Mouse (Mus musculus): ENCODE data around the gene Etv3. TPM values are rescaled to one million over a fixed set of nuclear protein-coding genes. Genes with fewer than 3 reads are reported as not detected.

Gene Etv3
- polyA plus RNA-seq, 1 experiment = 4.6 TPM

DNA sequence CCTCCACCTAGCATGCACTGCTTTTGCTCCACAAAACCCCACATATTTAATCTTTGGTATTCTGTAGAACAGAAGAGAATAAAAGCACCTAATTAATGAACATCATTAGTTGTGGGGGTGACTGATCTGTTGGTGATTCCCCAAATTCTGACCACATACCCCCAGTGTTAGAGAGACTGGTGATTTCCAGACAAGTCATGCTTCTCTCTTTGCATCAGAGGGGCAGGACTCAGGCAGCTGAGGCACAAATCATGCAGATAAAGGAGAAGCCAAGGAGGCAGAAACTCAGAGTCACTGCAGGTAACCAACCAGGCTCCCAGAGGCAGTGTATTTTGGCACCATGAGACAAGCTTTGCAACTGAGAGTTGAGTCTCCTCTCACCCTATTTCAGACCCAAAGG is 6.8 kb upstream of the Etv3 start:
- Histone ChIP-seq H3K27me3 (ENCODE audit: control insufficient read depth, insufficient read depth, insufficient read length) (peaks cover 32% of the 10 kb centered on the region), H3K36me3 (ENCODE audit: control insufficient read depth, insufficient read depth) (no peaks in the 10 kb centered on the region), H3K4me2 (ENCODE audit: low read depth) (no peak overlapping the region), H3K4me3 (no peak overlapping the region), H3ac (ENCODE audit: control insufficient read depth, insufficient read length) (no peak overlapping the region), H3K79me2 (ENCODE audit: control insufficient read depth, insufficient read depth) (no peaks in the 10 kb centered on the region)
- no peak for TF ChIP-seq USF1 (IDR thresholded peaks at IDR 0.05; ENCODE audit: low read depth)
- TF ChIP-seq E2F4 (IDR thresholded peaks at IDR 0.05; ENCODE audit: insufficient read depth) = no peak
- no peak for TF ChIP-seq MAX (IDR thresholded peaks at IDR 0.05; ENCODE audit: low read depth)
- TF ChIP-seq POLR2A (IDR thresholded peaks at IDR 0.05; ENCODE audit: insufficient read length, low read depth) = no peak
- TF ChIP-seq TCF3 (IDR thresholded peaks at IDR 0.05; ENCODE audit: insufficient read length, low read depth) = no peak

DNA sequence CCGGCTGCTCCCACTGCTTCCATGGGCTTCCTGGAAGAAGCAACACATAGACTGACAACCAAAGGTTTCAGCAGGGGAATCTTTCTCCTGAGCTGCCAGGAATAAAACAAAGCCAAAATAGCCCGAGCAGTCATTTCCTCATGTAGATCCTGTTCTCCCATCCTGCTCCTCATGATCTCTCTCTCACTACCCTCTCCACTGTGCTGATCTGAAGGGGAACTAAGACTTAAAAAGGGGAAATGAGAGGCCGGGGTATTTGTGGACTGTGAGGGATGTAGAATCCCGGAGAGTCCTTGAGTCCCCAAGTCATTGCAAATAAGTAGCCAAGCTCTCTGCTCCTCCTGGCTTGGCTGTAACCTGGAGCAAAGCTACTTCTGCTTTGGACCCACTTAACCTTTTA is 4.1 kb upstream of the Etv3 start:
- Histone ChIP-seq H3K79me2 (ENCODE audit: control insufficient read depth, insufficient read depth) (peaks cover 5% of the 10 kb centered on the region), H3K4me2 (ENCODE audit: low read depth) (no peak overlapping the region), H3K27me3 (ENCODE audit: control insufficient read depth, insufficient read depth, insufficient read length) (peaks cover 32% of the 10 kb centered on the region), H3K4me3 (no peak overlapping the region), H3K36me3 (ENCODE audit: control insufficient read depth, insufficient read depth) (no peaks in the 10 kb centered on the region), H3ac (ENCODE audit: control insufficient read depth, insufficient read length) (no peak overlapping the region)
- no peak for TF ChIP-seq POLR2AphosphoS2 (IDR thresholded peaks at IDR 0.05; ENCODE audit: insufficient read length, low read depth)
- TF ChIP-seq MYOD1 (IDR thresholded peaks at IDR 0.05; ENCODE audit: control insufficient read depth in 1 of 3, insufficient read length in 2 of 3, low read depth in 2 of 3) = no peak
- no peak for TF ChIP-seq E2F4 (IDR thresholded peaks at IDR 0.05; ENCODE audit: insufficient read depth)
- no peak for TF ChIP-seq MAX (IDR thresholded peaks at IDR 0.05; ENCODE audit: low read depth)
- no peak for TF ChIP-seq SRF (IDR thresholded peaks at IDR 0.05; ENCODE audit: control insufficient read depth, insufficient read length, low read depth)
- no peak for TF ChIP-seq TCF12 (IDR thresholded peaks at IDR 0.05; ENCODE audit: insufficient read depth, poor library complexity, severe bottlenecking)
- TF ChIP-seq MYOG (IDR thresholded peaks at IDR 0.05; ENCODE audit: control insufficient read depth in 1 of 3, insufficient read depth in 1 of 3, insufficient read length in 2 of 3, low read depth in 2 of 3) = no peak
- no peak for TF ChIP-seq TCF3 (IDR thresholded peaks at IDR 0.05; ENCODE audit: insufficient read length, low read depth)
- TF ChIP-seq CEBPB (IDR thresholded peaks at IDR 0.05; ENCODE audit: insufficient read depth, poor library complexity, severe bottlenecking) = no peak
- TF ChIP-seq USF1 (IDR thresholded peaks at IDR 0.05; ENCODE audit: low read depth) = no peak
- no peak for TF ChIP-seq POLR2A (IDR thresholded peaks at IDR 0.05; ENCODE audit: insufficient read length, low read depth)
- no peak for TF ChIP-seq REST (IDR thresholded peaks at IDR 0.05; ENCODE audit: insufficient read depth, insufficient read length)

DNA sequence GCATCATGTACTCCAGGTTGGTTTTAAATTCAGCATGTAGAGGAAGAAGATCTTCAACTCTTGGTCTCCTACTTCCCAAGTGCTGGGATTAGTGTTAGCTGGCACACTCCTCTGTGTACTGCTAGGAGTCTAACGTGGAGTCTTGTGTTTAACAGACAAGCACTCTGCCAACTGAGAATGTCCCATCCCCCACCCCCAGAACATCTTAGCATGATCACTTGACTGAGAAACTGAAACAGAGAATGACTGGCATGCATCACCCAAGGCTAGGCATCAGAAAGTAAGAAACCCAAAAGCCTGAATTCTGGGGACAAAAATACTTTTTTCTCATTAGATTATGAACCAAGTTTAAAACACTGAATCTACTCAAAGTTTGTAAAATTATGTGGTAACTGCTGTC is 3.4 kb upstream of the Etv3 start:
- H3K4me2 ChIP-seq (ENCODE audit: low read depth) = no peak overlapping the region
- TF ChIP-seq E2F4 (IDR thresholded peaks at IDR 0.05; ENCODE audit: insufficient read depth) (no peak), SRF (IDR thresholded peaks at IDR 0.05; ENCODE audit: control insufficient read depth, insufficient read length, low read depth) (no peak), TCF12 (IDR thresholded peaks at IDR 0.05; ENCODE audit: insufficient read depth, poor library complexity, severe bottlenecking) (no peak), POLR2AphosphoS2 (IDR thresholded peaks at IDR 0.05; ENCODE audit: insufficient read length, low read depth) (no peak), CEBPB (IDR thresholded peaks at IDR 0.05; ENCODE audit: insufficient read depth, poor library complexity, severe bottlenecking) (no peak), TCF3 (IDR thresholded peaks at IDR 0.05; ENCODE audit: insufficient read length, low read depth) (no peak), USF1 (IDR thresholded peaks at IDR 0.05; ENCODE audit: low read depth) (no peak), MYOD1 (IDR thresholded peaks at IDR 0.05; ENCODE audit: control insufficient read depth in 1 of 3, insufficient read length in 2 of 3, low read depth in 2 of 3) (no peak), REST (IDR thresholded peaks at IDR 0.05; ENCODE audit: insufficient read depth, insufficient read length) (no peak), POLR2A (IDR thresholded peaks at IDR 0.05; ENCODE audit: insufficient read length, low read depth) (no peak), MAX (IDR thresholded peaks at IDR 0.05; ENCODE audit: low read depth) (no peak), MYOG (IDR thresholded peaks at IDR 0.05; ENCODE audit: control insufficient read depth in 1 of 3, insufficient read depth in 1 of 3, insufficient read length in 2 of 3, low read depth in 2 of 3) (no peak)
- H3K79me2 ChIP-seq (ENCODE audit: control insufficient read depth, insufficient read depth) = peaks cover 12% of the 10 kb centered on the region
- H3ac ChIP-seq (ENCODE audit: control insufficient read depth, insufficient read length) = no peak overlapping the region
- H3K27me3 ChIP-seq (ENCODE audit: control insufficient read depth, insufficient read depth, insufficient read length) = peaks cover 32% of the 10 kb centered on the region
- no peaks in the 10 kb centered on the region for H3K36me3 ChIP-seq (ENCODE audit: control insufficient read depth, insufficient read depth)
- H3K4me3 ChIP-seq = no peak overlapping the region

DNA sequence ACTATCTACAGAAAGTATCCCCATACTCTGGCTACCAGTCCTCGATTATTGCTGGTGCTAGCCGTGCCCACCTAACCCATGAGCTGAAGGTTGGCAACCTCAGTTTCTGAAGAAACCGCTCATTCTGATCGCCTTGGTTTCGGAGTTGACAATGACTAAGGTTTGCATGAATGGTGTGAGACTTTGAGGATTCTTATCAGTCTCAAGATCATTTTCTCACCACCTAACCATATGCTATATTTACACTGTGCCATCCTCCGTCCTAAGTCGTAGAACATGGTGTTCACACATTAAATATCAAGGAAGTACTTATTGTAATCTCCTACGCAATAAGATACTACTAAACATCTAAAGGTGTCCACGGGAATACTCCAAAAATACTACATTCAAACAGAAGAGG is 1.5 kb upstream of the Etv3 start:
- TF ChIP-seq MYOG (IDR thresholded peaks at IDR 0.05; ENCODE audit: control insufficient read depth in 1 of 3, insufficient read depth in 1 of 3, insufficient read length in 2 of 3, low read depth in 2 of 3) = no peak
- TF ChIP-seq TCF3 (IDR thresholded peaks at IDR 0.05; ENCODE audit: insufficient read length, low read depth) = no peak
- TF ChIP-seq E2F4 (IDR thresholded peaks at IDR 0.05; ENCODE audit: insufficient read depth) = no peak
- no peak for TF ChIP-seq CEBPB (IDR thresholded peaks at IDR 0.05; ENCODE audit: insufficient read depth, poor library complexity, severe bottlenecking)
- no peak for TF ChIP-seq POLR2A (IDR thresholded peaks at IDR 0.05; ENCODE audit: insufficient read length, low read depth)
- no peak for TF ChIP-seq POLR2AphosphoS2 (IDR thresholded peaks at IDR 0.05; ENCODE audit: insufficient read length, low read depth)
- H3K4me3 ChIP-seq = no peak overlapping the region

DNA sequence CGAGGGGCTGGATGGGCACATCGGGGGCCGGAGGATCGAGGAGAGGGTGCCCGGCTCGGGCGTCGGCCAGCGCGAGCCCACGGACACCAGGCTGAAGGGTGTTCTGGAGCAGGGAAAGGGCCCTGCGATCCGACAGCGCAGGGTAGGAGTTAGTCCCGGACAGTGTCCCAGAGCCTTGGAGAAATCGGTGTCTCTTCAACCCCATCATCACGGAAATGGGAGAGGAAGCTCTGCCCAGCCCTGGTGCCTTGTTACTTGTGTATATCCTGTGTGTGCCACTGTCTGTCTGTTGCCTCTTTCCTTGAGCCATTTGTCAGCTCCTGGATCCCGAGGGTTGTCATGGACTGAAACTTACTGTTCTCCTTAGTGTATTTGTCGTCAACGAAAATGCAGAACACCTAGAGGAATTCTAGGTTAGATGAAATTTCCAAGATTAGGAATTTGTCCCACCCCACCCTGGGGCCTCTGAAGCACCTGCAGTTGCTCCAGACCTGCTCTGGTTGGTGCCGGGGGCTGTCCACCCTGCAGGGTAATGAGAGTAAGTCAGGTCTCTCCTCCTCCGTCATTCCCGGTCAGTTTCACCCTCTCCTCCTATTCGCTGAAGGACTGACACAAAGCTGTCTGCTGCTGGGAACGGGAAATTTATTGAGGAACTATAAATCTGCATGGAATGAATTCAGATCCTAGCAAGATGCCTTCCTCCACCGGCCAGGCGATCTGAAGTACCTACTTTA is 797 bp downstream of the Etv3 start:
- peaks cover 5% of the 10 kb centered on the region for H3K27me3 ChIP-seq (ENCODE audit: control insufficient read depth, insufficient read depth, insufficient read length)
- no peak for TF ChIP-seq MYOG (IDR thresholded peaks at IDR 0.05; ENCODE audit: control insufficient read depth in 1 of 3, insufficient read depth in 1 of 3, insufficient read length in 2 of 3, low read depth in 2 of 3)
- TF ChIP-seq USF1 (IDR thresholded peaks at IDR 0.05; ENCODE audit: low read depth) = no peak
- no peak for TF ChIP-seq POLR2A (IDR thresholded peaks at IDR 0.05; ENCODE audit: insufficient read length, low read depth)
- no peak for TF ChIP-seq CEBPB (IDR thresholded peaks at IDR 0.05; ENCODE audit: insufficient read depth, poor library complexity, severe bottlenecking)
- peaks cover 6% of the 10 kb centered on the region for H3K36me3 ChIP-seq (ENCODE audit: control insufficient read depth, insufficient read depth)
- H3K4me3 ChIP-seq = peak overlapping the region; percentile 65
- H3K79me2 ChIP-seq (ENCODE audit: control insufficient read depth, insufficient read depth) = peaks cover 15% of the 10 kb centered on the region
- peak overlapping the region; percentile 83 for H3K4me2 ChIP-seq (ENCODE audit: low read depth)
- peak overlapping the region; percentile 72 for H3ac ChIP-seq (ENCODE audit: control insufficient read depth, insufficient read length)

More for the DNA sequence above, 1.5 kb upstream of the Etv3 start:
- Histone ChIP-seq H3ac (ENCODE audit: control insufficient read depth, insufficient read length) (no peak overlapping the region), H3K27me3 (ENCODE audit: control insufficient read depth, insufficient read depth, insufficient read length) (peaks cover 18% of the 10 kb centered on the region), H3K79me2 (ENCODE audit: control insufficient read depth, insufficient read depth) (peaks cover 15% of the 10 kb centered on the region), H3K36me3 (ENCODE audit: control insufficient read depth, insufficient read depth) (no peaks in the 10 kb centered on the region), H3K4me2 (ENCODE audit: low read depth) (no peak overlapping the region)

Measured in myocyte (in vitro differentiated cells).